Mouse (Mus musculus): ENCODE data around the gene Gucy1b2. TPM values are rescaled to one million over a fixed set of nuclear protein-coding genes. Genes with fewer than 3 reads are reported as not detected.

The Gucy1b2 gene
- total and polyA plus RNA-seq, 3 experiments = not detected

- Histone ChIP-seq H3K4me1 (ENCODE audit: insufficient read depth, low read depth, low read length) (no peaks in the 10 kb centered on the region), H3K36me3 (replicated peaks) (no peaks in the 10 kb centered on the region), H3K9me3 (replicated peaks) (no peaks in the 10 kb centered on the region), H3K4me3 (ENCODE audit: low read depth, low read length) (no peak overlapping the region), H3K27me3 (ENCODE audit: insufficient read depth, low read length) (peaks cover 15% of the 10 kb centered on the region; the same call in 1 of the 2 replicates)
- ATAC-seq (ENCODE audit: extremely low read depth, insufficient number of reproducible peaks, low FRiP score, poor library complexity, severe bottlenecking) (no peak), DNase-seq (ENCODE audit: low spot score) (no peak)
- TF ChIP-seq POLR2AphosphoS5 (IDR thresholded peaks at IDR 0.05; ENCODE audit: insufficient replicate concordance, low read depth, low read length) (no peak), TAL1 (conservative IDR thresholded peaks at IDR 0.05; ENCODE audit: low read depth, low read length) (no peak), GATA2 (IDR thresholded peaks at IDR 0.05; ENCODE audit: borderline replicate concordance, low read depth, low read length) (no peak), GATA1 (IDR thresholded peaks at IDR 0.05; ENCODE audit: borderline replicate concordance, low read length) (no peak), CTCF (IDR thresholded peaks at IDR 0.05; ENCODE audit: low read depth, low read length) (no peak)
Measured at GRCm38 (mm10) chr14:62416742-62417134, 39.4 kb downstream of the Gucy1b2 start.

- DNase-seq (ENCODE audit: low spot score) (no peak), ATAC-seq (ENCODE audit: extremely low read depth, insufficient number of reproducible peaks, low FRiP score, poor library complexity, severe bottlenecking) (no peak)
- Histone ChIP-seq H3K4me3 (ENCODE audit: low read depth, low read length) (no peak overlapping the region), H3K27me3 (ENCODE audit: insufficient read depth, low read length) (peaks cover 20% of the 10 kb centered on the region; the same call in 1 of the 2 replicates), H3K4me1 (ENCODE audit: insufficient read depth, low read depth, low read length) (no peaks in the 10 kb centered on the region), H3K36me3 (replicated peaks) (no peaks in the 10 kb centered on the region), H3K9me3 (replicated peaks) (no peaks in the 10 kb centered on the region)
- TF ChIP-seq GATA2 (IDR thresholded peaks at IDR 0.05; ENCODE audit: borderline replicate concordance, low read depth, low read length) = no peak
- no peak for TF ChIP-seq POLR2AphosphoS5 (IDR thresholded peaks at IDR 0.05; ENCODE audit: insufficient replicate concordance, low read depth, low read length)
- no peak for TF ChIP-seq GATA1 (IDR thresholded peaks at IDR 0.05; ENCODE audit: borderline replicate concordance, low read length)
- TF ChIP-seq CTCF (IDR thresholded peaks at IDR 0.05; ENCODE audit: low read depth, low read length) = no peak
- TF ChIP-seq TAL1 (conservative IDR thresholded peaks at IDR 0.05; ENCODE audit: low read depth, low read length) = no peak
Measured at GRCm38 (mm10) chr14:62416007-62416741, 39.9 kb downstream of the Gucy1b2 start.

GRCm38 (mm10) chr14:62395346-62395745, 60.7 kb downstream of the Gucy1b2 start:
- peaks cover 9% of the 10 kb centered on the region for H3K27me3 ChIP-seq (ENCODE audit: insufficient read depth, low read length)
- DNase-seq (ENCODE audit: low spot score) (no peak), ATAC-seq (ENCODE audit: extremely low read depth, insufficient number of reproducible peaks, low FRiP score, poor library complexity, severe bottlenecking) (no peak)
- no peaks in the 10 kb centered on the region for H3K9me3 ChIP-seq (replicated peaks)
- TF ChIP-seq TAL1 (conservative IDR thresholded peaks at IDR 0.05; ENCODE audit: low read depth, low read length) (no peak), GATA2 (IDR thresholded peaks at IDR 0.05; ENCODE audit: borderline replicate concordance, low read depth, low read length) (no peak), GATA1 (IDR thresholded peaks at IDR 0.05; ENCODE audit: borderline replicate concordance, low read length) (no peak), CTCF (IDR thresholded peaks at IDR 0.05; ENCODE audit: low read depth, low read length) (no peak), POLR2AphosphoS5 (IDR thresholded peaks at IDR 0.05; ENCODE audit: insufficient replicate concordance, low read depth, low read length) (no peak)
- H3K4me1 ChIP-seq (ENCODE audit: insufficient read depth, low read depth, low read length) = no peaks in the 10 kb centered on the region
- H3K4me3 ChIP-seq (ENCODE audit: low read depth, low read length) = no peak overlapping the region
- H3K36me3 ChIP-seq (replicated peaks) = no peaks in the 10 kb centered on the region

- no peak overlapping the region for H3K4me3 ChIP-seq (ENCODE audit: low read depth, low read length)
- TF ChIP-seq CTCF (IDR thresholded peaks at IDR 0.05; ENCODE audit: low read depth, low read length) (no peak), GATA1 (IDR thresholded peaks at IDR 0.05; ENCODE audit: borderline replicate concordance, low read length) (no peak), GATA2 (IDR thresholded peaks at IDR 0.05; ENCODE audit: borderline replicate concordance, low read depth, low read length) (no peak), POLR2AphosphoS5 (IDR thresholded peaks at IDR 0.05; ENCODE audit: insufficient replicate concordance, low read depth, low read length) (no peak), TAL1 (conservative IDR thresholded peaks at IDR 0.05; ENCODE audit: low read depth, low read length) (no peak)
- no peaks in the 10 kb centered on the region for H3K4me1 ChIP-seq (ENCODE audit: insufficient read depth, low read depth, low read length)
- H3K9me3 ChIP-seq (replicated peaks) = no peaks in the 10 kb centered on the region
- H3K36me3 ChIP-seq (replicated peaks) = no peaks in the 10 kb centered on the region
- ATAC-seq (ENCODE audit: extremely low read depth, insufficient number of reproducible peaks, low FRiP score, poor library complexity, severe bottlenecking) (no peak), DNase-seq (ENCODE audit: low spot score) (no peak)
- H3K27me3 ChIP-seq (ENCODE audit: insufficient read depth, low read length) = peaks cover 11% of the 10 kb centered on the region
Measured at GRCm38 (mm10) chr14:62392754-62393153, 63.3 kb downstream of the Gucy1b2 start.

GRCm38 (mm10) chr14:62389729-62390536, 66.2 kb downstream of the Gucy1b2 start:
- no peak for DNase-seq (ENCODE audit: low spot score)
- no peak for ATAC-seq (ENCODE audit: extremely low read depth, insufficient number of reproducible peaks, low FRiP score, poor library complexity, severe bottlenecking)
- no peaks in the 10 kb centered on the region for H3K36me3 ChIP-seq (replicated peaks)
- TF ChIP-seq TAL1 (conservative IDR thresholded peaks at IDR 0.05; ENCODE audit: low read depth, low read length) (no peak), GATA2 (IDR thresholded peaks at IDR 0.05; ENCODE audit: borderline replicate concordance, low read depth, low read length) (no peak), POLR2AphosphoS5 (IDR thresholded peaks at IDR 0.05; ENCODE audit: insufficient replicate concordance, low read depth, low read length) (no peak), CTCF (IDR thresholded peaks at IDR 0.05; ENCODE audit: low read depth, low read length) (no peak), GATA1 (IDR thresholded peaks at IDR 0.05; ENCODE audit: borderline replicate concordance, low read length) (no peak)
- no peaks in the 10 kb centered on the region for H3K9me3 ChIP-seq (replicated peaks)
- H3K27me3 ChIP-seq (ENCODE audit: insufficient read depth, low read length) = peaks cover 8% of the 10 kb centered on the region; the same call in 1 of the 2 replicates
- H3K4me3 ChIP-seq (ENCODE audit: low read depth, low read length) = no peak overlapping the region
- no peaks in the 10 kb centered on the region for H3K4me1 ChIP-seq (ENCODE audit: insufficient read depth, low read depth, low read length)
